Mouse (Mus musculus) lung, postnatal 0 days (tissue): ENCODE measurements around the gene Arrdc2.

Experiments
- CTCF ChIP-seq: IDR thresholded peaks from 2 replicates; pipeline ENCODE4 v1.5.1; 2016; ENCODE audit warnings: antibody characterized with exemption, mild to moderate bottlenecking
- EP300 ChIP-seq: IDR thresholded peaks from 2 replicates; pipeline ENCODE4 v1.6.1; 2016; ENCODE audit warnings: antibody characterized with exemption, mild to moderate bottlenecking, control low read depth

GRCm38 (mm10) chr8:70869601-70870041 is 30.1 kb upstream of the Arrdc2 start:
- peak; percentile 97 for TF ChIP-seq CTCF
- TF ChIP-seq EP300 = no peak
